Mouse (Mus musculus): ENCODE measurements around the gene Ntsr1. TPM values are rescaled to one million over a fixed set of nuclear protein-coding genes. Genes with fewer than 3 reads are reported as not detected.
A peak's percentile ranks its signal among the peaks of the same experiment; 100 is the strongest.

Ntsr1 gene
- polyA plus RNA-seq (2012; rRNA removed) = 3.6 and 4.3 TPM in 2 replicates

DNA sequence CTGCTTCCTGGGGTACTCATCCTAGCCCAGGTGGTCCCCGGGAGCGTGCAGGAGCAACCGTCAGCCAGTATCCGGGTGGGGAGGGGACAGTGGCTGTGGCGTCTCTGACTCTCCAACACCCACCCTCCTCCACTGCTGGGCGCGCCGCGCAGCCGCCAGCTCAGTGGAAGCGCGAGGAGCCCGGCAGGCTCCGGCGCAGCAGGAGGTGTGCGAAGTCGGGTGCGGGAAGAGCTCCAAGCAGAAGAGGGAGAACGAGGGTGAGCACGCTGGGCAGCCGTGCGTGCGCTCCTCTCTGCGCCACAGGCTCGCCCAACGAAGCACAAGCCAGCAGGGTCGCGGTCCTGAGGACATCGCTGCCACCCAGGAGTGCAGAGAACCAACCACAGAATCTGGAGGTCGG lies at the start of gene Ntsr1:
Gene Ntsr1, plus strand, starts transcription at position 236 of the 400 bp plus-strand sequence.
- no peak for TF ChIP-seq CTCF (IDR thresholded peaks at IDR 0.05; ENCODE audit: borderline replicate concordance, extremely low read depth, insufficient read depth, insufficient read length)
- no peak for TF ChIP-seq POLR2A (IDR thresholded peaks at IDR 0.05; ENCODE audit: borderline replicate concordance, extremely low read depth, insufficient read depth, insufficient read length, poor library complexity, severe bottlenecking)
- peak; percentile 64 for DNase-seq (ENCODE audit: low read depth)

DNA sequence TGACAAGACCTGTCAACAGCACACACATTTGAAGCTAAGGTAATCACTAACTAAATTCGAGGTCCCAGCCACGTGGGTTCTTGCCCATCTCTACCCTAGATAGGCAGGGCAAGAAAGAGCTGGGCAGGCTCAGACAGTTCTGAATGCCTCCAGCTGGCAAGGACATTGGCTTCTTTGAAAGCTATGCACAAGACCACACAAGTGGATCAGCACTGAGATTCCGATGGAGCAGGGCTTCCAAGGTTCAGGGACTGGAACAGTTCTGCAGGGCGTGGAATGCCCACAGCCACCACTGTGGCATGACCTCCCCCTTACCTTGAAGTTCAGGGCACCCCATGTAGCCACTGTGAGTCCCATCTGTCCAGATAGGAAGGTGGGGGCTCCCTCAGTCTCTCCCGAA lies 49.2 kb upstream of the Ntsr1 start:
- TF ChIP-seq POLR2A (IDR thresholded peaks at IDR 0.05; ENCODE audit: borderline replicate concordance, extremely low read depth, insufficient read depth, insufficient read length, poor library complexity, severe bottlenecking) (no peak), CTCF (IDR thresholded peaks at IDR 0.05; ENCODE audit: borderline replicate concordance, extremely low read depth, insufficient read depth, insufficient read length) (no peak)
- no peak for DNase-seq (ENCODE audit: low read depth)

DNA sequence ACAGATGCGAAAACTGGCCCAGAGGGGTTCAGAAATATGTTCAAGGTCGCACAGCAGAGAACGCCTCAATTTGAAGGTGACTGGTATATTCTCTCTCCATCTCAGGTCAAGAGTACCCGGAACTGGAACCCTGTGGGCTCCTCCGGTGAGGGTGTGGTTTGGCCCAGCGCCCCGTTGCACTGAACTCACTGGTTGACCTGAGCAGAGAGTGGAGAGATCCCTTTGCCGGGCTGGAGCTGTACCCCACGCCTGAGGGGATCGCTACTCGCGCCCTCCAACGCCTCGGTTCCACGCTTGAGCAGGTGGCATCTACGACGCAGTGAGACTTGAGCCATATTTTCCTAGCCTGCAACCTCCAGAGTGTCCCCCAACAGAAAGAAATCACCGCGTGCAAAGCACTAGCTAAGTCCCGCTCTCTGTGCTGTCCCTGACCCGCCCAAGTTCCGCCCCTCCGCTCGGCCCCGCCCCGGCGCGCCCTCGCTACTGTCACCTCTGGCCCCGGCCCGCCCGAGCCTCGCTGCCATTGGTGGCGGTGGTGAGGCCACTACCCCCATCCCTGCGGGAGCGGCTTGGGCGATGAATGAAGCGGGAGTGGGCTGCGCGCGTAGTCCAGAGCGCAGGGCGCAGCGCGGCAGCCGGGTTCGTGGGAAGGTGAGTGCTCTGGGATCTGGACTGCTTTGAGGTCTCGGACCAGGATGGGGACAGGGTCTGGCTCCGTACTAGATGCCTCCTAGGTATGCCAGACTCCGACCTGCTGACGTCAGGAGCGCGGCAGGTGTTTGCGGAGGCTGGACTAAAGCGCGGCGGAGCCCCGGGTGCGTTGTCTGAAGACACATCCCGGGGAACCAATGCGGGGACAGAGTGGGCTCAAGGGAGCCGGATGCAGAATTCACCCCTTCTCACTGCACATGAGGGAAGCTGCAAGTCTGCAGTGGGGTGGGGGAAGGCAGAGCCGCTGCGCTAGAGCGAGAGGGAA lies 43.8 kb upstream of the Ntsr1 start, which contains the start of gene Slco4a1:
Gene Slco4a1, plus strand, starts transcription at position 523 of the 976 bp plus-strand sequence.
- DNase-seq (ENCODE audit: low read depth) = peak; percentile 85
- TF ChIP-seq CTCF (IDR thresholded peaks at IDR 0.05; ENCODE audit: borderline replicate concordance, extremely low read depth, insufficient read depth, insufficient read length) (no peak), POLR2A (IDR thresholded peaks at IDR 0.05; ENCODE audit: borderline replicate concordance, extremely low read depth, insufficient read depth, insufficient read length, poor library complexity, severe bottlenecking) (peak; percentile 41; the same call in 1 of the 2 replicates)

DNA sequence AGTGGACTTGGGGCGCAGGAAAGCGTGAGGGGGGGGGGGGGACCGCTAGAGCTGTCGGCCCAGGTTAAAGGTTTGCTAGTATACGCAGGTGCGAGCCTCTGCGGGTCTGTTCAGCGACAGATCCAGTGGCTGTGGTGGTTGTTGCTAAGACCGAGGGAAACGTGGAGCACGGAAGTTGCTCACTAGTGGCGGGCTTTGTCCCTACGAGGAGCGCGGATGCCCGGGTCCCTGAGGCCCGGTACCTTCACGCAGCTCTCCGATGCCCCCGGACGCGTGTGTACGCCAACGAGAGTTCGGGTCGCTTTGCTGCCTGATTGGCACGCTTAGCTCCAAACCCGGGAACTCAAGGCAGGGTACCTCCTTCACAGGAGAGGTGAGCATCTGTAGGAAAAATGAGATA lies 43.1 kb upstream of the Ntsr1 start:
- no peak for TF ChIP-seq POLR2A (IDR thresholded peaks at IDR 0.05; ENCODE audit: borderline replicate concordance, extremely low read depth, insufficient read depth, insufficient read length, poor library complexity, severe bottlenecking)
- no peak for TF ChIP-seq CTCF (IDR thresholded peaks at IDR 0.05; ENCODE audit: borderline replicate concordance, extremely low read depth, insufficient read depth, insufficient read length)
- DNase-seq (ENCODE audit: low read depth) = no peak

- TF ChIP-seq CTCF (IDR thresholded peaks at IDR 0.05; ENCODE audit: borderline replicate concordance, extremely low read depth, insufficient read depth, insufficient read length) (no peak), POLR2A (IDR thresholded peaks at IDR 0.05; ENCODE audit: borderline replicate concordance, extremely low read depth, insufficient read depth, insufficient read length, poor library complexity, severe bottlenecking) (no peak)
- DNase-seq (ENCODE audit: low read depth) = no peak
Observed at GRCm38 (mm10) chr2:180457680-180458079, 42.1 kb upstream of the Ntsr1 start.

- DNase-seq (ENCODE audit: low read depth) = no peak
Observed at GRCm38 (mm10) chr2:180459437-180459836, 40.3 kb upstream of the Ntsr1 start.

GRCm38 (mm10) chr2:180460801-180461200 lies 39.0 kb upstream of the Ntsr1 start:
- no peak for DNase-seq (ENCODE audit: low read depth)
- TF ChIP-seq POLR2A (IDR thresholded peaks at IDR 0.05; ENCODE audit: borderline replicate concordance, extremely low read depth, insufficient read depth, insufficient read length, poor library complexity, severe bottlenecking) = no peak
- no peak for TF ChIP-seq CTCF (IDR thresholded peaks at IDR 0.05; ENCODE audit: borderline replicate concordance, extremely low read depth, insufficient read depth, insufficient read length)

More at GRCm38 (mm10) chr2:180459437-180459836, 40.3 kb upstream of the Ntsr1 start:
- no peak for TF ChIP-seq CTCF (IDR thresholded peaks at IDR 0.05; ENCODE audit: borderline replicate concordance, extremely low read depth, insufficient read depth, insufficient read length)
- TF ChIP-seq POLR2A (IDR thresholded peaks at IDR 0.05; ENCODE audit: borderline replicate concordance, extremely low read depth, insufficient read depth, insufficient read length, poor library complexity, severe bottlenecking) = no peak

- no peak for DNase-seq (ENCODE audit: low read depth)
- TF ChIP-seq POLR2A (IDR thresholded peaks at IDR 0.05; ENCODE audit: borderline replicate concordance, extremely low read depth, insufficient read depth, insufficient read length, poor library complexity, severe bottlenecking) (no peak), CTCF (IDR thresholded peaks at IDR 0.05; ENCODE audit: borderline replicate concordance, extremely low read depth, insufficient read depth, insufficient read length) (no peak)
Observed at GRCm38 (mm10) chr2:180462593-180462992, 37.2 kb upstream of the Ntsr1 start.

DNA sequence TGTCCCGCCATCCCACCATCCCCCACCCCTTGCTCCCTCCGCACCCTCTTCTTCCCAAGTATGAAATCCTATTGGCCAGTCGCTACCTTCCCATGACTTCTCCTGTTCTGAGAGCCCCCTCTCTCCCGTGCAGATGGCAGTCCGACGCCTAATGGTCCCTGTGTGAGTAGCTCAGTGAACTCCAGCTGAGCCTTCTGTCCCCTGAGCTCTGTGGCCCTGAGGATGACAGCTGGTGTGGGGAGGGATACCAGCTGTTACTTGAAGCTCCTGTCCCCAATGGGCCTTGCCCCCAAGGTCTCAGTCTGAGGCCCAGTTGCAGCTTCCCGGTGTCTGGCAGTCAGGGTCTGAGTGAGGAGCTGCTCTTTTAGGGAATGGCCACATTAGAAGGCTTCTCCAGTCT lies 33.3 kb upstream of the Ntsr1 start:
- TF ChIP-seq POLR2A (IDR thresholded peaks at IDR 0.05; ENCODE audit: borderline replicate concordance, extremely low read depth, insufficient read depth, insufficient read length, poor library complexity, severe bottlenecking) (no peak), CTCF (IDR thresholded peaks at IDR 0.05; ENCODE audit: borderline replicate concordance, extremely low read depth, insufficient read depth, insufficient read length) (no peak)
- DNase-seq (ENCODE audit: low read depth) = no peak

DNA sequence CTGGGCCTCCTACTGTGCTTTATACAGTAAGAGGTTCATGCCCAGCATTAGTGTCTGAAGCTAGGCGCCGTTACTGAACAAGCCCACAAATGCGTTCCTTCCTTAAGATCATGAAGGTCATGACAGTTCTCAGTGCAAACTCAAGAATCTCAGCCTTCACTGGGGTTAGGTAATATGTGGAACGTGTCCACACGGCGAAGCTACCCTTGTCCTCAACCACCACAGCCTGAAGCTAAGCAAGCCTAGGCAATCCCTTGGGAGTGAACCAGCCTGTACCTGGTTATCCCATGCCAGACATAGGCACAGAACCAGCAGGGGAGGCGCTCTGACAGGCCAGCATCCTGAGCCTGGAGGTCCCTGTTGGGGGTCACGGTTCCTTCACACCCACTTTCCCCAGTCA lies 30.9 kb upstream of the Ntsr1 start:
- DNase-seq (ENCODE audit: low read depth) = no peak
- no peak for TF ChIP-seq CTCF (IDR thresholded peaks at IDR 0.05; ENCODE audit: borderline replicate concordance, extremely low read depth, insufficient read depth, insufficient read length)
- no peak for TF ChIP-seq POLR2A (IDR thresholded peaks at IDR 0.05; ENCODE audit: borderline replicate concordance, extremely low read depth, insufficient read depth, insufficient read length, poor library complexity, severe bottlenecking)

DNA sequence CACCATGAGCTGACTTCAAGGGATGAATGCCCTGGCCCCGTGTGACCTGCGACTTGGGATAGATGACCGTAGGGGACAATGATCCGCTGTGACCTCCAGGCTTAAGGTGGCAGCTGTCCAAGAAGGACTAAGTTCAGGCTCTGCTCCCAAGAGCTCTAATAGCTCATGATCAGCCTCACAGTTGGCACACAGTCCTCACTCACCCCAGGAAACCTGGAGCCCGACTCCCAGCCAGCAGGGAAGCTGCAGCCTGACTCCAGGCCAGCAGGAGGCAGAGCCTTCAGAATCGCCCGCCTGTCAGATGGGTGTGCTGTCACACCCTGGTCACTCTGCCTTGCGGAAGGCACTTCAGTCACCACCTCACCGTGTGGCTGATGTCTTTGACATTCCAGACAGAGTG lies 30.0 kb upstream of the Ntsr1 start:
- DNase-seq (ENCODE audit: low read depth) = no peak
- no peak for TF ChIP-seq POLR2A (IDR thresholded peaks at IDR 0.05; ENCODE audit: borderline replicate concordance, extremely low read depth, insufficient read depth, insufficient read length, poor library complexity, severe bottlenecking)
- peak; percentile 19; the same call in 1 of the 2 replicates for TF ChIP-seq CTCF (IDR thresholded peaks at IDR 0.05; ENCODE audit: borderline replicate concordance, extremely low read depth, insufficient read depth, insufficient read length)

Measured in brain, embryonic 14.5 days (tissue).